Mouse (Mus musculus) right cerebral cortex, postnatal 14 days (tissue): Measurements from ENCODE around the gene Atp6v0a2.
"Not testable (repeated sequence)": the region's sequence is repeated elsewhere in the genome, so short reads cannot be mapped to it uniquely, and the experiment has no call there.

Experiments
- DNase-seq: peaks from one replicate; pipeline ENCODE4 v3.0.0; 2022

Gene Atp6v0a2

GRCm38 (mm10) chr5:124628448-124629363 is at the start of gene Atp6v0a2:
Atp6v0a2 (plus strand) TSS chr5:124628576.
- DNase-seq: peak; percentile 96

GRCm38 (mm10) chr5:124578633-124579317 is 49.6 kb upstream of the Atp6v0a2 start, which contains the start of the genes Eif2b1 and Gtf2h3:
Eif2b1 (minus strand) TSS chr5:124579131.
Gtf2h3 (plus strand) TSS chr5:124579140.
- peak; percentile 95 for DNase-seq

GRCm38 (mm10) chr5:124582515-124582914 is 45.9 kb upstream of the Atp6v0a2 start:
- no peak for DNase-seq

GRCm38 (mm10) chr5:124592768-124593167 is 35.6 kb upstream of the Atp6v0a2 start:
- no peak for DNase-seq

- peak; percentile 86 for DNase-seq
Observed at GRCm38 (mm10) chr5:124598224-124599174, 29.9 kb upstream of the Atp6v0a2 start.

- DNase-seq: not testable (repeated sequence)
Observed at GRCm38 (mm10) chr5:124599726-124600125, 28.6 kb upstream of the Atp6v0a2 start.

- peak; percentile 52 for DNase-seq
Observed at GRCm38 (mm10) chr5:124602349-124602748, 26.0 kb upstream of the Atp6v0a2 start.

GRCm38 (mm10) chr5:124604296-124604695 is 24.1 kb upstream of the Atp6v0a2 start:
- DNase-seq: no peak

- DNase-seq: no peak
Observed at GRCm38 (mm10) chr5:124605041-124605622, 23.2 kb upstream of the Atp6v0a2 start.

- DNase-seq: no peak
Observed at GRCm38 (mm10) chr5:124610965-124611364, 17.4 kb upstream of the Atp6v0a2 start.

- DNase-seq: no peak
Observed at GRCm38 (mm10) chr5:124614709-124615108, 13.7 kb upstream of the Atp6v0a2 start.

- no peak for DNase-seq
Observed at GRCm38 (mm10) chr5:124618711-124619110, 9.7 kb upstream of the Atp6v0a2 start.

GRCm38 (mm10) chr5:124621362-124621761 is 7.0 kb upstream of the Atp6v0a2 start:
- no peak for DNase-seq

GRCm38 (mm10) chr5:124622890-124623289 is 5.5 kb upstream of the Atp6v0a2 start:
- no peak for DNase-seq

GRCm38 (mm10) chr5:124624291-124624690 is 4.1 kb upstream of the Atp6v0a2 start:
- DNase-seq: no peak

GRCm38 (mm10) chr5:124629641-124630040 is 1.3 kb downstream of the Atp6v0a2 start:
- no peak for DNase-seq

GRCm38 (mm10) chr5:124631685-124632084 is 3.3 kb downstream of the Atp6v0a2 start:
- DNase-seq: no peak

- DNase-seq: no peak
Observed at GRCm38 (mm10) chr5:124632461-124632860, 4.1 kb downstream of the Atp6v0a2 start.

- DNase-seq: no peak
Observed at GRCm38 (mm10) chr5:124633425-124633824, 5.0 kb downstream of the Atp6v0a2 start.

GRCm38 (mm10) chr5:124635068-124635467 is 6.7 kb downstream of the Atp6v0a2 start:
- DNase-seq: peak; percentile 51

GRCm38 (mm10) chr5:124636139-124636538 is 7.8 kb downstream of the Atp6v0a2 start:
- no peak for DNase-seq

GRCm38 (mm10) chr5:124636694-124637093 is 8.3 kb downstream of the Atp6v0a2 start:
- DNase-seq: no peak
